Mouse (Mus musculus) olfactory bulb, adult 2 months (tissue): ENCODE measurements at regions not wholly inside any gene's neighbourhood (a gene's known extent, or its start where the extent isn't known, plus 50 kb on each side); places are given as distances from the start of the nearest gene placed in this dataset.

Experiments used
- CTCF ChIP-seq: fragments of 200-500 bp; IDR thresholded peaks from 2 replicates; pipeline ENCODE4 v1.5.1; 2012; ENCODE audit warnings: low read depth, mild to moderate bottlenecking, low read length, moderate library complexity; ENCODE audit not compliant: insufficient read depth
- POLR2A ChIP-seq: fragments of 200-500 bp; IDR thresholded peaks from 2 replicates; pipeline ENCODE4 v1.6.1; 2012; ENCODE audit warnings: mild to moderate bottlenecking, low read depth, low read length, moderate library complexity; ENCODE audit not compliant: insufficient read depth

- TF ChIP-seq CTCF (no peak), POLR2A (no peak)
Measured at GRCm38 (mm10) chr9:95311671-95312070, 94.9 kb downstream of the Chst2 start.
